Mouse (Mus musculus) midbrain, embryonic 15.5 days (tissue): ENCODE measurements around the gene Abca15. TPM values are rescaled to one million over a fixed set of nuclear protein-coding genes. Genes with fewer than 3 reads are reported as not detected.
A peak's percentile ranks its signal among the peaks of the same experiment; 100 is the strongest.
"Not testable (repeated sequence)": the region's sequence is repeated elsewhere in the genome, so short reads cannot be mapped to it uniquely, and the experiment has no call there.

Experiments used
- ATAC-seq: fragments of 200-750 bp; cut with Nextera tagmentation; replicated peaks from 2 replicates; pipeline ENCODE4 v1.8.0; 2017; ENCODE audit warnings: moderate TSS enrichment
- H3K27ac ChIP-seq: fragments of 300-500 bp; sonication (generic); 2 replicates; pipeline ENCODE4 v1.5.1; 2015; ENCODE audit warnings: mild to moderate bottlenecking, inconsistent platforms
- H3K27me3 ChIP-seq: fragments of 300-500 bp; sonication (generic); replicated peaks from 2 replicates; pipeline ENCODE4 v1.6.1; 2015; ENCODE audit warnings: inconsistent platforms
- H3K36me3 ChIP-seq: fragments of 300-500 bp; sonication (generic); replicated peaks from 2 replicates; pipeline ENCODE4 v1.6.1; 2015; ENCODE audit warnings: inconsistent platforms
- H3K4me1 ChIP-seq: fragments of 300-500 bp; sonication (generic); 2 replicates; pipeline ENCODE4 v1.6.1; 2015; ENCODE audit warnings: inconsistent platforms
- H3K4me2 ChIP-seq: fragments of 300-500 bp; sonication (generic); 2 replicates; pipeline ENCODE4 v1.6.1; 2015; ENCODE audit warnings: inconsistent platforms, mild to moderate bottlenecking, moderate library complexity
- H3K4me3 ChIP-seq: fragments of 300-500 bp; sonication (generic); 2 replicates; pipeline ENCODE4 v1.5.1; 2015; ENCODE audit warnings: mild to moderate bottlenecking, inconsistent platforms
- H3K9ac ChIP-seq: fragments of 300-500 bp; sonication (generic); 2 replicates; pipeline ENCODE4 v1.6.1; 2015; ENCODE audit warnings: mild to moderate bottlenecking, inconsistent platforms
- H3K9me3 ChIP-seq: fragments of 300-500 bp; sonication (generic); 2 replicates; pipeline ENCODE4 v1.6.1; 2016; ENCODE audit warnings: inconsistent platforms
- WGBS: fragments of 180-500 bp; shearing (Covaris S2); methylation state at CpG from one replicate; pipeline ENCODE4 v1.1.7; 2015; ENCODE audit warnings: mixed read lengths; 5-methylcytosine and 5-hydroxymethylcytosine counted together
- polyA plus RNA-seq: library from polyadenylated mRNA; unstranded; fragments of >200 nt; fragmentation: Nextera tagmentation; extraction: Ambion mirVana; gene quantifications from 2 replicates; pipeline ENCODE4 v1.2.1, GENCODE M21; 2015

The Abca15 gene
- polyA plus RNA-seq: not detected in 2 replicates

DNA sequence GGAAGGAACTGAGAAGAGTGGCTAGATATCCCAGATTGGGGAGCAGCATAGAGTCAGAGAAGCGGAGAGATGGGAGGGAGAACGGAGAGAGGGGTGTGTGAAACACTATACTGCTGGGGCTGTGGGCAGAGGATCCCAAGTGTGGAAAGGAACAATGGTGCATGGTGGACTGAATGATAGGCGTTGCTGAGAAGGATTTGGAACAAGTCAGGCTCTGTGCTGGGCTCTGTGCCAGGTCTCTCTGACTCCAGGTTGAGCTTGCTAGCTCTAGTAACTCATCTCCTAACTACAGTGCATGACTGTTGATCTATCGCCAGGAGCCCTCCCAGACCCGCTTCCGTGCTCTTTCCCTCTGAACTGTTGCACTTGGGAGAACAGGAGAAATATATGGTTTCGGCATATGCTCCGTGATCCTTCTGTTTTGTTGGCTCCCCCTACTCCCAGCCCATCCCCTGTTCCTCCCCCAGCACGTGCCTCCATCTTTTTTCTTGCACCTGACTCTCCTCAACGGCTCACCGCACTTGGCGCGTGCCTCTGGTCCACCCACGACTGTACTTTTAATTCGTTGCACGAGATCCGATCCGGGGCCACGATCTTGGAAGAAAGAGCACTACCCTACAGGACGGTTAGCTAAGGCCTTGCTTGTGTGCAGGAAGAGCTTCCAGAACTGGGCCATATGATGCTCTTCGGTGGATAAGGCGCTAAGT, at the start of gene Abca15:
Abca15 (plus strand) TSS at position 584 of the 707 bp plus-strand sequence.
- 85% methylated on average over 22 of the region's 22 CpGs for WGBS
- peak within 1 kb of the TSS; percentile 25; the same call in 1 of the 2 replicates for H3K4me3 ChIP-seq
- H3K27me3 ChIP-seq: no peaks in the 10 kb centered on the region
- no peak within 1 kb of the TSS for H3K9ac ChIP-seq
- no peaks in the 10 kb centered on the region for H3K36me3 ChIP-seq
- peaks cover 8% of the 10 kb centered on the region for H3K4me1 ChIP-seq
- H3K9me3 ChIP-seq: no peaks in the 10 kb centered on the region
- peak; percentile 39; the same call in 1 of the 2 replicates for ATAC-seq
- peak within 1 kb of the TSS; percentile 56 for H3K4me2 ChIP-seq
- H3K27ac ChIP-seq: no peak within 1 kb of the TSS

DNA sequence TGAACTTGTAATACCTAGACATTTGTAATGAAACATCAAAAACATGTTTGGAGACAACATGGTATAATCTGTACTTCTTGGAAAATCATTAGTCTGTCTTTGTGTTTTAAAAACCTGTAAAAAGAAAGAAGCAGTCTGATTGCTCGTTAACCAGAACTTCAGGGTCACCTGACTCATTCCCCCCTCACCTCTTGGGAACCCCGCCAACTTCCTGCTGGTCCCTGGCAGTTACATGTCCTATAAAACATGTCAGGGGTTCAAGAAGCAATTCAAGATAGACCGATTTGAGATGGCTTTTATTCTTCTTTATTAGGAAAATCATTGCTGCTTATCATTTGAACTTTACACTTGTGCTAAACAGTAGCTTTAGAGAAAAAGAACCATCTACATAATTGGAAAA, 43.2 kb upstream of the Abca15 start:
- ATAC-seq: no peak
- no peak overlapping the region for H3K9ac ChIP-seq
- no peaks in the 10 kb centered on the region for H3K9me3 ChIP-seq
- H3K27me3 ChIP-seq: no peaks in the 10 kb centered on the region
- H3K27ac ChIP-seq: no peak overlapping the region
- no peaks in the 10 kb centered on the region for H3K36me3 ChIP-seq
- no peaks in the 10 kb centered on the region for H3K4me1 ChIP-seq
- H3K4me3 ChIP-seq: no peak overlapping the region
- H3K4me2 ChIP-seq: no peak overlapping the region
- 76% methylated on average over 3 of the region's 3 CpGs for WGBS

DNA sequence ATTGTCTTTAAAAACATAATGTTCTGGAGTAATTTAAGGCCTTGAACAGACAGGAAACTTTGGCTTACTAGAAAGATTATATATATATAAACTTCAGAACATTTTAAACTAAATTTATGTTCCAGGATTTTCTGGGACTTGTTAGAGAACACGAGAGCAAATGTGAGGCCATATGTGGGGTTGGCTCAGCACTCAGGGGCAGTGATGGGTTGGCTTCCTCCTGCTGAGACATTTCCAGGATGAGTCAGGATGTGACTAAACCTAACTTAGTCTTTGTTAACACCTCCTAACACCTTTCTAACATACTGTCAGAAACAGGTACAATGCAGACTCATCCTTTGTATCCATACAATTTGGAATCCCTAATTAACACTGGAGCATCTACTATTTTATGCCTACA, 12.4 kb upstream of the Abca15 start:
- H3K4me2 ChIP-seq: no peak overlapping the region
- WGBS: 93% methylated on average over 1 of the region's 1 CpGs

DNA sequence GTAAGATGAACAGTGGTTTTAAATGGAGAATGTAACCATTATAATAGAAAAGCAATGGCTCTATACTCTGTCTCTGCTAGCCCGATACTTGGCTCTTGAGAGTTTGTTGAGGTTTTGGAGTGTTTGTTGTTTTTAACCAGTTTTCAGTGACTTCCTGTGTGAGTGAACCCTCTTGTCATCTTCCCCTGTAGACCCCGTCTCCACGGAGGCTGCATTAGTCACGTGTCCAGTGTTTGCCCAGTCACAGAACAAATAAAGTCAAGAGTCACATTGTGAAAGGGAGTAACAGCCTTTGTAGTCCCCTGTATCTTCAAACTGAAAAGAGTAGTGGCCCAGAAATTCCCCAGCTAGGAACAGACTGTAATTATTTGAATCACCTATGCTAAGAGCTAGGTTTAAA, 5.5 kb upstream of the Abca15 start:
- no peaks in the 10 kb centered on the region for H3K36me3 ChIP-seq
- H3K27ac ChIP-seq: no peak overlapping the region
- H3K4me1 ChIP-seq: peaks cover 7% of the 10 kb centered on the region
- H3K9ac ChIP-seq: no peak overlapping the region
- no peak overlapping the region for H3K4me2 ChIP-seq
- H3K9me3 ChIP-seq: no peaks in the 10 kb centered on the region
- WGBS: 51% methylated on average over 4 of the region's 4 CpGs
- no peak overlapping the region for H3K4me3 ChIP-seq
- no peak for ATAC-seq
- no peaks in the 10 kb centered on the region for H3K27me3 ChIP-seq

More for the DNA sequence above, 12.4 kb upstream of the Abca15 start:
- no peaks in the 10 kb centered on the region for H3K27me3 ChIP-seq
- no peaks in the 10 kb centered on the region for H3K4me1 ChIP-seq
- no peak for ATAC-seq
- no peaks in the 10 kb centered on the region for H3K36me3 ChIP-seq
- H3K27ac ChIP-seq: no peak overlapping the region
- no peak overlapping the region for H3K4me3 ChIP-seq
- H3K9me3 ChIP-seq: no peaks in the 10 kb centered on the region
- no peak overlapping the region for H3K9ac ChIP-seq

DNA sequence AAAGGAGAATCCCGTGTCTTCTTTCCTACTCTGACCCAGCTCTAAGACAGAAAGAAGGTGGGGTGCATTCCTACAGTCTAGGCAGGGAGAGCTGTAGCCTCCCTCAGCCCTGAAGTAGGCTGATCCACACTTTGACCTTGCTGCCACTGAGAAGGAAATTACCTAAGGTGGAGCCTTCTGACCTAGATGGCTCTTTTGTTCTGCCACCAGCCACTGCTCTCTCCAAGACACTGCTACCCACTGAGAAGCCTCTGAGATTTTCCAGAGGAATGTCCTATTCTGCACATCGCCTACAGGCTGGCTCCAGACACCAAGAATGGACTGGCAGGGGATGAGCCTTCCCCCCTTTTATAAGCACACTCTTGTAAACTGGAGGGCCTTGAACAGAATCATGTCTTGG, 2.6 kb upstream of the Abca15 start:
- ATAC-seq, H3K27ac ChIP-seq, H3K9ac ChIP-seq, H3K4me1 ChIP-seq, H3K27me3 ChIP-seq, H3K4me2 ChIP-seq, H3K36me3 ChIP-seq, H3K4me3 ChIP-seq, H3K9me3 ChIP-seq: not testable (repeated sequence)
- 64% methylated on average over 2 of the region's 2 CpGs for WGBS

DNA sequence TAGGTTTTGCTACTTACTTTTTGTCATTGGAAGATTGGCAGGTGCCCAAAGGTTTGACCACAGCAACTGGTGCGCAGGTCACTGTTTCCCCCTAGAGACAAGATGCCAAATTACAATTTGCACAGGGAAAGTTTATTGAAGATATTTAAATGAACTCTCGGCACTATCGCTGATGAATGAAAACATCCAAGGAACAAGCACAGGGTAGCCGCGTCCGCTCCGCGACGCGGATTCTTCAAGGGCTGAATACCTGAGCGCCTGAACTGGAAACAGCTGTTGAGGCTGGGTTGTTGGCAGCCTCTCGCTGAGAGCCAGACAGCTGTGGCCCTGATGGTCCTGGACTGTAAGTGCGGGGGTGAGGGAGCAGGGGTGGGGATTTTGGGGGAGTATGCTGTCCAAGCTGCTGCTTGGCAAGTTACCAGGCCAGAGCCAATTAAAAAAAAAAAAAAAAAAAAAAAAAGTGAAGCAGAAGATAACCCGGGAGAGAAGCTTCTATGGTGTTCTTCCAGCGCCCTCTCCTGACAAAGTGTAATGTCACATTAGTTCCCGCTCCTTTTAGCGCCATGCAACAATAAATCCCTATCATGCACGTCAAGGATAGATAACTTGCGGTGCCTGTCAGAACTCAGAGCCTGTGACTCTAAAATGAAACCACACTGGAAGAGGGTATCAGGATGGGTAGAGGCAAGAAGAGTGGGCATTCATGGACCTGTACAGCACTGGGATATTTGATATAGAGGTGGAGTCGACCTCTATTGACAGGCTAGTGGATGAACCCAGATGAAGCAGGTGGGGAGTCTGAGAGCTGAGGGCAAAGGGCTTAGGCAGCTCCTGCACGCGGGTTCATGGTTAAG, 1.0 kb upstream of the Abca15 start:
- ATAC-seq: peak; percentile 70
- Histone ChIP-seq H3K4me3 (peak overlapping the region; percentile 25), H3K27ac (no peak overlapping the region), H3K27me3 (no peaks in the 10 kb centered on the region), H3K36me3 (no peaks in the 10 kb centered on the region), H3K4me1 (peaks cover 8% of the 10 kb centered on the region), H3K4me2 (peak overlapping the region; percentile 56), H3K9ac (no peak overlapping the region), H3K9me3 (no peaks in the 10 kb centered on the region)
- 20% methylated on average over 22 of the region's 22 CpGs for WGBS

DNA sequence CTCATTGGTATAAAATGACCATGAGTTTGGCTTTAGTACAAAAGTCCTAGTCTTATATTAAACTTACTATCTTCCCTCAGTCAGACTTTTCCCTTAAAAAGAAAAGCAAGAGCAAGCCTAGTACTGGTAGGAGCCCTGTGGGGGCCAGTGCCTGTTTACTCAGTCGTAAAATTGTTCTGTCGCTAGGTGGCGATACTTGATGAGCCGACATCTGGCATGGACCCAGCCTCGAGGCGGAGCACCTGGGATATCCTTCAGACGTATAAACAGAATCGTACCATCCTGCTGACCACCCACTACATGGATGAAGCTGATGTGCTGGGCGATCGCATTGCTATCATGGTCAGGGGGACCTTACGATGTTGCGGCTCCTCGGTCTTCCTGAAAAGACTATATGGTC, 32.7 kb downstream of the Abca15 start:
- WGBS: 37% methylated on average over 13 of the region's 13 CpGs
- no peak for ATAC-seq

DNA sequence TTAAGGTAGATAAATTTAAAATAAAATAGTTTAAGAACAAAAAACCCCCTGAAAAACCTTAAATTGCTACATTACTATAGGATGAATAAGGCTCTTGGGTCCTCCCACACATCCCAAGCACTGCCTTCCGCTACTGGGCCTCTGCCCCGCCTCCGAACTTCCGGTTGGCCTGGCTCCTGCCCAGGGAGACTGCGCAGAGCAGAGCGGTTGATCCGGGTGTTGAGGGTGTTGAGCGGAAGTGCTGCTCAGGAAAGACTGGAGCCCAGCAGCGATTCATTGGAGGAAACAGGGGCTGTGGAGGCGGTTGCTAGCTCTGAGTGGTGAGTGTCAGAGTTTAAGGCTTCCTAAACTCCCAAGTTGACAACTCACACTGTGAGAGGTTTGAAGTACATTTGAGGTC, 81.0 kb downstream of the Abca15 start, which contains the start of gene Abca16:
Abca16 (plus strand) TSS at position 201 of the 400 bp plus-strand sequence.
- ATAC-seq: no peak
- Histone ChIP-seq H3K4me3 (no peak within 1 kb of the TSS), H3K27ac (no peak within 1 kb of the TSS), H3K9ac (no peak within 1 kb of the TSS), H3K9me3 (no peaks in the 10 kb centered on the region), H3K27me3 (no peaks in the 10 kb centered on the region), H3K36me3 (no peaks in the 10 kb centered on the region), H3K4me1 (no peaks in the 10 kb centered on the region), H3K4me2 (no peak within 1 kb of the TSS)
- WGBS: 78% methylated on average over 10 of the region's 10 CpGs

More for the DNA sequence above, 32.7 kb downstream of the Abca15 start:
- Histone ChIP-seq H3K27ac (no peak overlapping the region), H3K27me3 (no peaks in the 10 kb centered on the region), H3K4me1 (no peaks in the 10 kb centered on the region), H3K9me3 (no peaks in the 10 kb centered on the region), H3K9ac (no peak overlapping the region), H3K36me3 (no peaks in the 10 kb centered on the region), H3K4me3 (no peak overlapping the region), H3K4me2 (no peak overlapping the region)

DNA sequence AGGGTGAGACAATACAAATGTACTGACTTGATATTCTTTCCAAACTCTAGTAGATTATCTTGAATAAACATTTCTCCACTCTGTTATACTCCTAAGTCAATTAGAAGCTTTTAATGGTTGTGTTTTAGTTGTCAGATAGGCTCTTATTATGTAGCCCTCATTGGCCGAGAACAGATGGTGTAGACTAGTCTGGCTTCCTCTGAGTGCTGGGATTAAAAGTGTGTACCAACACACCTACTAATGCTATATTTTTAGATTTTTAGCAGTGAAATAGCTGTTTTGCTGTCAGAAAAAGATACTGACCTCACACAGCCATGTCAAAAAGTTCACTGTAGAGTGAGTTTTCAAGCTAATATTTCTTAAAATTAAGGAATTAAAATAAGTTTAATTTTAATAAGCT, 83.9 kb downstream of the Abca15 start:
- no peak overlapping the region for H3K4me3 ChIP-seq
- H3K4me1 ChIP-seq: no peaks in the 10 kb centered on the region
- no peak overlapping the region for H3K9ac ChIP-seq
- no peak overlapping the region for H3K27ac ChIP-seq
- WGBS: 79% methylated on average over 1 of the region's 1 CpGs
- no peaks in the 10 kb centered on the region for H3K36me3 ChIP-seq
- ATAC-seq: no peak
- H3K27me3 ChIP-seq: no peaks in the 10 kb centered on the region
- H3K9me3 ChIP-seq: no peaks in the 10 kb centered on the region
- H3K4me2 ChIP-seq: no peak overlapping the region

DNA sequence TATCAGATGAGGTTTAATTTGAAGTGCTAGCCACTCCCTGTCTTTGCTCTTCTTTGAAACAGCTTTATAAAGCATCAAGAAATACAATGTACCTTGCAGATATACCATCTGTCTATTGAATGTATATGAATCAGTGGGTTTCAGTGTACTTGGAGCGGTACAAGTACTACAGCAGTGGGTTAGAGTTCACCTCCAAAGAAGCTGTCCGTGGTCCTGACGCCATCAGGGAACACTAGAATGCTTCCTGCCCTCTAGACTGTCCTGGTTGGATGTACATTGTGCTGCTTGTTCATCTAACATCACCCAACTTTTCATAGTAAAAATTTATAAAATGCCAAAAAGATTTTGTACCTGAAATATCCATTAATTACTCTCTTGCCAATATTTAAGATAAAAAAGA, 98.2 kb downstream of the Abca15 start:
- no peaks in the 10 kb centered on the region for H3K4me1 ChIP-seq
- 47% methylated on average over 3 of the region's 3 CpGs for WGBS
- no peak for ATAC-seq
- no peak overlapping the region for H3K4me3 ChIP-seq
- no peak overlapping the region for H3K9ac ChIP-seq
- no peaks in the 10 kb centered on the region for H3K27me3 ChIP-seq
- H3K9me3 ChIP-seq: no peaks in the 10 kb centered on the region
- no peak overlapping the region for H3K4me2 ChIP-seq
- no peaks in the 10 kb centered on the region for H3K36me3 ChIP-seq
- no peak overlapping the region for H3K27ac ChIP-seq

DNA sequence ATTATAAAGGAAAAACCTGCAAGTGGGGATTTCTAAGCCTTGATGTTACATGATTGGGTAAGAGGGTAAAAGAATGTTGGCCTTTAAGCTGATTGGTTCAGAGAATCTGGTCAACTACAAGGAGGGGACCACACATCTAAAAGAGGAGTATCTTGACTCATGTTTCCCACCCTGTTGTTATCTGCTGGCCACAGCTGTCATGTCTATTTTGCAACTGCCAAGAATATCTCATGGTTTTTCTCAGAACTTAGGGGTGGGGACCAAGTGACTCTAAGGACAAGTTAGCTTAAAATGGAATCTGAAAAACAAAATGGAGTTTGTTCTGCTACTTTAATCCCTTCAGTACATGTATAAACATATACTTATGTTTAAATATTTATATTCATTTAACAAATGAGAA, 103.0 kb downstream of the Abca15 start:
- Histone ChIP-seq H3K4me3 (no peak overlapping the region), H3K9me3 (no peaks in the 10 kb centered on the region), H3K4me2 (no peak overlapping the region), H3K27me3 (no peaks in the 10 kb centered on the region), H3K9ac (no peak overlapping the region), H3K36me3 (no peaks in the 10 kb centered on the region), H3K4me1 (no peaks in the 10 kb centered on the region), H3K27ac (no peak overlapping the region)
- no peak for ATAC-seq
